Mouse (Mus musculus) stomach, embryonic 14.5 days (tissue): ENCODE measurements around the gene Islr2. TPM values are rescaled to one million over a fixed set of nuclear protein-coding genes. Genes with fewer than 3 reads are reported as not detected.

Experiments
- ATAC-seq: fragments of 200-750 bp; cut with Nextera tagmentation; 2 replicates; pipeline ENCODE4 v1.8.0; 2017; ENCODE audit warnings: low read depth, moderate TSS enrichment; ENCODE audit not compliant: insufficient number of reproducible peaks, insufficient read depth, low FRiP score
- H3K27ac ChIP-seq: fragments of 300-500 bp; sonication (generic); 2 replicates; pipeline ENCODE4 v1.5.1; 2014; ENCODE audit warnings: mild to moderate bottlenecking, low read length, moderate library complexity, mixed read lengths
- H3K27me3 ChIP-seq: fragments of 300-500 bp; sonication (generic); 2 replicates; pipeline ENCODE4 v1.6.1; 2014; ENCODE audit warnings: low read length, control low read depth, mixed read lengths; ENCODE audit not compliant: control insufficient read depth, insufficient read depth
- H3K36me3 ChIP-seq: fragments of 300-500 bp; sonication (generic); 2 replicates; pipeline ENCODE4 v1.6.1; 2014; ENCODE audit warnings: mild to moderate bottlenecking, control low read depth, low read length, moderate library complexity, mixed read lengths; ENCODE audit not compliant: control insufficient read depth, insufficient read depth
- H3K4me1 ChIP-seq: fragments of 300-500 bp; sonication (generic); 2 replicates; pipeline ENCODE4 v1.6.1; 2014; ENCODE audit warnings: low read length, control low read depth, mixed read lengths; ENCODE audit not compliant: control insufficient read depth, insufficient read depth
- H3K4me2 ChIP-seq: fragments of 300-500 bp; sonication (generic); replicated peaks from 2 replicates; pipeline ENCODE4 v1.6.1; 2014; ENCODE audit warnings: low read depth, low read length, control low read depth
- H3K4me3 ChIP-seq: fragments of 300-500 bp; sonication (generic); 2 replicates; pipeline ENCODE4 v1.5.1; 2014; ENCODE audit warnings: low read depth, low read length, control low read depth
- H3K9ac ChIP-seq: fragments of 300-500 bp; sonication (generic); replicated peaks from 2 replicates; pipeline ENCODE4 v1.6.1; 2014; ENCODE audit warnings: low read depth, mild to moderate bottlenecking, control low read depth, low read length, moderate library complexity, mixed read lengths
- H3K9me3 ChIP-seq: fragments of 300-500 bp; sonication (generic); 2 replicates; pipeline ENCODE4 v1.6.1; 2016; ENCODE audit warnings: low read depth, low read length, control low read depth; ENCODE audit not compliant: control insufficient read depth
- WGBS: fragments of 180-500 bp; shearing (Covaris S2); extraction: QIAGEN DNeasy Blood & Tissue Kit; methylation state at CpG from one replicate; pipeline ENCODE4 v1.1.7; 2014; 5-methylcytosine and 5-hydroxymethylcytosine counted together
- polyA plus RNA-seq: library from polyadenylated mRNA; unstranded; fragments of >200 nt; fragmentation: Nextera tagmentation; extraction: Ambion mirVana; gene quantifications from 2 replicates; pipeline ENCODE4 v1.2.1, GENCODE M21; 2014

Gene Islr2
- polyA plus RNA-seq, 1 experiment from 2014 or later, result 1.7 TPM

DNA sequence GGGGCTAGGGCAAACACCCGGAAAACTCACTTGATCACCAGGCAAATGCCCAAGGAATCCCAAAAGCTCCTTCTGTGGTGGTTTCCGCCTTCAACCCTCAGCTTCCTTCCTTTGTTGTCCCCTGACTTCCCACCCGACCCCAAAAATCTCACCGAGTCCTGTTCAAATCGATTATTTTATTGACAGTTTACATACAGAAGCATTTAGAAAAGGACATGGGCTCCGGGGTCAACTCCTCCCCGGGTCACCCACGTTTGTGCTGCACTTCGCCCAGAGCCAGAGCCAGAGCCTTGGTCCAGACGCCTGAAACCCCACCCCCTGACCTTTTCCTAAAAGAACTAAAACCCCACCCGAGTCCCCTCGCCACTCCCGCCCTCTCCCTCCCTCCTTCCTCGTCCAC is 8.0 kb downstream of the Islr2 start:
- Histone ChIP-seq H3K4me3 (0 out of 2 replicates have a peak overlapping the region, but pooled peaks have one; percentile 6), H3K9me3 (no peaks in the 10 kb centered on the region), H3K4me2 (peak overlapping the region; percentile 19), H3K27me3 (peaks cover 57% of the 10 kb centered on the region), H3K36me3 (no peaks in the 10 kb centered on the region), H3K9ac (no peak overlapping the region), H3K27ac (no peak overlapping the region), H3K4me1 (peaks cover 36% of the 10 kb centered on the region)
- no peak for ATAC-seq
- 4% methylated on average over 14 of the region's 14 CpGs for WGBS

DNA sequence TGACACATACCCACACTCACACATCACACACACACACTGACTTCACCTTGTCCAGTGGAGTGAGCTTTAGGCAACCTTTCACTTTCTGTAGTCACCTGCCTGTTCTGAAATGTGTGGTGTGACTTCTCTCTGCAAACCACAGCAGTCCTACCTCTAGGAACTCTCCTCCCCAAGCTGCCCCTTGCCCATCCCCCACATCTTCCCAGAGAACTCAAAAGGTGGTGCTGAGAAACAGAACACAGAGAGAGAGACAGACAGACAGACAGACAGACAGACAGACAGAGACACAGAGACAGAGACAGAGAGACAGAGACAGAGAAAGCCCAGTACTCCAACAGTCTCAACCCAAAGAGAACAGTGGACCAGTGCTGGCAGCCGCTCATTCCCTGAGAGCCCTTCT is 8.4 kb downstream of the Islr2 start:
- H3K36me3 ChIP-seq, result no peaks in the 10 kb centered on the region
- H3K4me2 ChIP-seq, result no peak overlapping the region
- H3K9me3 ChIP-seq, result no peaks in the 10 kb centered on the region
- H3K9ac ChIP-seq, result no peak overlapping the region
- ATAC-seq, result no peak
- no peak overlapping the region for H3K27ac ChIP-seq
- no peak overlapping the region for H3K4me3 ChIP-seq
- peaks cover 52% of the 10 kb centered on the region for H3K27me3 ChIP-seq
- peaks cover 36% of the 10 kb centered on the region for H3K4me1 ChIP-seq
- WGBS, result 14% methylated on average over 1 of the region's 1 CpGs

- H3K27ac ChIP-seq, result no peak overlapping the region
- ATAC-seq, result no peak
- WGBS, result 56% methylated on average over 9 of the region's 9 CpGs
- H3K4me2 ChIP-seq, result no peak overlapping the region
- no peaks in the 10 kb centered on the region for H3K36me3 ChIP-seq
- peaks cover 37% of the 10 kb centered on the region for H3K27me3 ChIP-seq
- H3K9me3 ChIP-seq, result no peaks in the 10 kb centered on the region
- no peak overlapping the region for H3K9ac ChIP-seq
- H3K4me1 ChIP-seq, result peaks cover 30% of the 10 kb centered on the region
- no peak overlapping the region for H3K4me3 ChIP-seq
Observed at GRCm38 (mm10) chr9:58194222-58194621, 9.9 kb downstream of the Islr2 start.

- no peak overlapping the region for H3K9ac ChIP-seq
- no peak overlapping the region for H3K27ac ChIP-seq
- ATAC-seq, result no peak
- no peaks in the 10 kb centered on the region for H3K4me1 ChIP-seq
- H3K4me2 ChIP-seq, result no peak overlapping the region
- H3K9me3 ChIP-seq, result no peaks in the 10 kb centered on the region
- no peaks in the 10 kb centered on the region for H3K27me3 ChIP-seq
- H3K4me3 ChIP-seq, result no peak overlapping the region
- 60% methylated on average over 6 of the region's 6 CpGs for WGBS
- H3K36me3 ChIP-seq, result no peaks in the 10 kb centered on the region
Observed at GRCm38 (mm10) chr9:58184456-58184855, 19.7 kb downstream of the Islr2 start.

- H3K36me3 ChIP-seq, result no peaks in the 10 kb centered on the region
- H3K27me3 ChIP-seq, result no peaks in the 10 kb centered on the region
- H3K4me1 ChIP-seq, result no peaks in the 10 kb centered on the region
- H3K4me3 ChIP-seq, result no peak overlapping the region
- H3K9me3 ChIP-seq, result no peaks in the 10 kb centered on the region
- no peak for ATAC-seq
- H3K4me2 ChIP-seq, result no peak overlapping the region
- H3K9ac ChIP-seq, result no peak overlapping the region
- H3K27ac ChIP-seq, result no peak overlapping the region
- WGBS, result 95% methylated on average over 2 of the region's 2 CpGs
Observed at GRCm38 (mm10) chr9:58179390-58179789, 24.7 kb downstream of the Islr2 start.

DNA sequence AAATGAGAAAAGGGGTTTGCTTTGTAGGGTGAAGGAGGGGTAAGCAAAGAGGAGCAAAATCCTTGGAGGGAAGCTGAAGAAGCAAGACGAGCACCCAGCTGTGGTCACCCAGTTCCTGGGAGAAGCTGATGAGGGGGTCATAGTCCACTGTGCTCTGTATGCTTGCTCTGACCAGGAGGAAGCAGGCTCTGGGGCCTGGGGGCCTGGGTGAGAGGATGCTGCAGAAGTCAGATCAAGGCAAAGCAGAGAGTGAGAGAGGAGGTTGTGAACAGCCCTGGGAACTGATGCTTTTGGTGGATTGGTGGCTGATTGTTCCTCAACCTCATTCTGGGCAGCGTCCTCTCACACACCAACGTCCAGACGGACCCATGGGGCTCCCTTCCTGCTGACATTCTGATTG is 27.0 kb downstream of the Islr2 start:
- Histone ChIP-seq H3K4me2 (no peak overlapping the region), H3K9ac (no peak overlapping the region), H3K4me1 (no peaks in the 10 kb centered on the region), H3K4me3 (no peak overlapping the region), H3K27me3 (no peaks in the 10 kb centered on the region), H3K36me3 (no peaks in the 10 kb centered on the region), H3K27ac (no peak overlapping the region), H3K9me3 (no peaks in the 10 kb centered on the region)
- ATAC-seq, result no peak
- 73% methylated on average over 4 of the region's 4 CpGs for WGBS

GRCm38 (mm10) chr9:58175745-58176487 is 28.2 kb downstream of the Islr2 start:
- no peak overlapping the region for H3K27ac ChIP-seq
- no peaks in the 10 kb centered on the region for H3K27me3 ChIP-seq
- no peak overlapping the region for H3K4me3 ChIP-seq
- no peak overlapping the region for H3K4me2 ChIP-seq
- no peak overlapping the region for H3K9ac ChIP-seq
- WGBS, result 29% methylated on average over 5 of the region's 5 CpGs
- no peak for ATAC-seq
- no peaks in the 10 kb centered on the region for H3K9me3 ChIP-seq
- H3K4me1 ChIP-seq, result no peaks in the 10 kb centered on the region
- no peaks in the 10 kb centered on the region for H3K36me3 ChIP-seq

GRCm38 (mm10) chr9:58174818-58175251 is 29.3 kb downstream of the Islr2 start:
- no peak overlapping the region for H3K4me2 ChIP-seq
- no peak overlapping the region for H3K9ac ChIP-seq
- H3K4me3 ChIP-seq, result no peak overlapping the region
- H3K27ac ChIP-seq, result no peak overlapping the region
- whole genome bisulfite sequencing, result 27% methylated on average over 5 of the region's 5 CpGs
- H3K36me3 ChIP-seq, result no peaks in the 10 kb centered on the region
- no peaks in the 10 kb centered on the region for H3K9me3 ChIP-seq
- ATAC-seq, result peak; percentile 56; the same call in 1 of the 2 replicates
- no peaks in the 10 kb centered on the region for H3K4me1 ChIP-seq
- H3K27me3 ChIP-seq, result no peaks in the 10 kb centered on the region

DNA sequence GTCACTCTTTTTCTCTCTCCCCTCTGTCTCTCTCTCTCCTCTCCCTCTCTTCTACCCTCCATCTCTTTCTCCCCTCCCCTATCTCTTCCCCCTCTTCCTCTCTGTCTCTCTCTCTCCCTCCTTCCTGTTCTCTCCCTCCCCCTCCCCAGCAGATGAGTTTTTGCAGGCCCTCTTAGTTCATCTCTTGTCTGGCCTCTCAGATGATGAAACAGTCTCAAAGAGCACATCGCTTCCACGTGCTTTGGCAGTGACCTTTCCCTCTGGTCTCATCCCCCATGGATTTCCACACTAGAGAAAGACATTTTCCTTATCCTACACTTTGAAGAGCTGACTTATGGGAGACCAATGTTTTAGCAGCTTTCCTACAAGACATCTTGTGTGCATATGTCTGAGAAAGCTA is 31.3 kb downstream of the Islr2 start:
- Histone ChIP-seq H3K36me3 (no peaks in the 10 kb centered on the region), H3K27ac (no peak overlapping the region), H3K4me1 (peaks cover 9% of the 10 kb centered on the region; the same call in 1 of the 2 replicates), H3K4me3 (no peak overlapping the region), H3K4me2 (no peak overlapping the region), H3K9me3 (no peaks in the 10 kb centered on the region), H3K27me3 (no peaks in the 10 kb centered on the region), H3K9ac (no peak overlapping the region)
- no peak for ATAC-seq
- WGBS, result 66% methylated on average over 2 of the region's 2 CpGs
